Mouse (Mus musculus) G1E (cell line): Measurements from ENCODE around the gene Ednrb.

Experiments used
- CTCF ChIP-seq: IDR thresholded peaks from 2 replicates; pipeline ENCODE4 v1.5.1; 2012; ENCODE audit warnings: low read depth, low read length, inconsistent platforms, mixed read lengths
- GATA1 ChIP-seq: IDR thresholded peaks from 2 replicates; pipeline ENCODE4 v1.6.1; 2012; ENCODE audit warnings: borderline replicate concordance, low read length, inconsistent platforms, mixed read lengths

DNA sequence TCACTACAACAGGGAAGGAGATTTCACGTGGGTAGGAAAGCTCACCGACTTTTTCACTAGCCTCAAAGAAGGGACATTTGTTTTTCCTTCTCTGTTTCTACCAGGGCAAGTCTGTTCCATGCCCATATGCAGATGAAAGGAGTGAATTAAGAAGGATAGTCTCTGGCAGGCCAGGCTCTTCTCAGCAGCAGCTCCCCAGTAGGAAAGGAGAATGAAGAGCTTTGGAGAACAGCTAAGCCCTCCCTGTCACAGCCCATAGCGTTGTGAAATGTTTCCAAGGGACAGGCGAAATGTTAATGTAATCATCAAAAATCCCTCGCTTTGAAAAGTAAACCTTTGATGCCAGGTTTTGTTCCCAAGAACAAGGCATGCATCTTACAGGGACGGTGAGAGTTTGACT, 76.7 kb downstream of the Ednrb start:
- no peak for TF ChIP-seq CTCF
- no peak for TF ChIP-seq GATA1
